Mouse (Mus musculus) heart, embryonic 10.5 days (tissue): ENCODE measurements around the gene Gm4792. TPM values are rescaled to one million over a fixed set of nuclear protein-coding genes. Genes with fewer than 3 reads are reported as not detected.

Experiments
- DNase-seq: peaks from one replicate; pipeline ENCODE4 v3.0.0-alpha.2; 2017; ENCODE audit warnings: low spot score
- H3K27ac ChIP-seq: fragments of 300-500 bp; sonication (generic); 2 replicates; pipeline ENCODE4 v1.5.1; 2016; ENCODE audit warnings: mild to moderate bottlenecking
- H3K27me3 ChIP-seq: fragments of 300-500 bp; sonication (generic); 2 replicates; pipeline ENCODE4 v1.6.1; 2016; ENCODE audit warnings: mild to moderate bottlenecking; ENCODE audit not compliant: poor library complexity, insufficient read depth, severe bottlenecking
- H3K36me3 ChIP-seq: fragments of 300-500 bp; sonication (generic); 2 replicates; pipeline ENCODE4 v1.6.1; 2016; ENCODE audit warnings: mild to moderate bottlenecking, moderate library complexity
- H3K4me1 ChIP-seq: fragments of 300-500 bp; sonication (generic); 2 replicates; pipeline ENCODE4 v1.6.1; 2016; ENCODE audit warnings: mild to moderate bottlenecking
- H3K4me3 ChIP-seq: fragments of 300-500 bp; sonication (generic); 2 replicates; pipeline ENCODE4 v1.5.1; 2016; ENCODE audit warnings: mild to moderate bottlenecking, moderate library complexity
- H3K9me3 ChIP-seq: fragments of 300-500 bp; sonication (generic); 2 replicates; pipeline ENCODE4 v1.6.1; 2016; ENCODE audit warnings: mild to moderate bottlenecking, moderate library complexity
- WGBS: fragments of 180-500 bp; shearing (Covaris S2); methylation state at CpG from one replicate; pipeline ENCODE4 v1.1.7; 2016; 5-methylcytosine and 5-hydroxymethylcytosine counted together
- polyA plus RNA-seq: library from polyadenylated mRNA; unstranded; fragments of >200 nt; fragmentation: Nextera tagmentation; extraction: Ambion mirVana; gene quantifications from 2 replicates; pipeline ENCODE4 v1.2.1, GENCODE M21; 2016

The Gm4792 gene
- polyA plus RNA-seq, 1 experiment from 2014 or later, result not detected

DNA sequence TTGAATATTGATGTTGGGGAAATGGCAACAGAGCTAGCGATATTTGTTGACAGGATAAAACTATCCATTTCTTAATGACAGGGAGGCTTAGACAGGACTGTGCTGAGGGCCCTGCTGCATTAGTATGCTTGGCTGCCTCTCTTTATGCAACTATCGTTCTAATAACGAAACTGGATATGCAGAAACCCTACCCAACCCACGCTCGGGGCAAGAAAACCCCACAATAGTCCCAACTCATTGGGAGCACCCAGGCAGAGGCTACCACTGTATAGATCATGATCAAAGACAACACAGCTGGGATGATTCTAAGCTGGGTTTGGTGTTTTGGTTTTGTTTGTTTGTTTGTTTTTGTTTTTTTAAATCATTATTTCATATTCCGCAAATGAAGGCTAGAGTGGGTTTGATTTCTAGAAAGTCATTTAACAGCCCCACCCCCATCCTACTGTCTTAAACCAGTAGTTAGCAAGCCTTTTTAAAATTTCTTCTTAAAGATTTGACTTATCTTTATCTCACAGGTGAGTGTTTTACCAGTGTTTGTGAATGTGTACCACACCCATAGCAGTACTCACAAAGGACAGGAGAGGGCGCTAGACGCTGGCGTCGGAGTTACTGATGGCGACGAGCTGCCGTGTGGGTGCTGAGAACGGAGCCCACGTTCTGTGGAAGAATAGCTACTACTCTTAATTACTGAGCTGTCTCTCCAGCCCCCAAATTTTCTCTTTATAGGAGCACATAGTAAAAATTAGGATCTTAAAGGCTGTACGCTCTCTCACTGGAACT is 34.0 kb upstream of the Gm4792 start:
- no peak for DNase-seq
- no peak overlapping the region for H3K4me3 ChIP-seq
- H3K27me3 ChIP-seq, result no peaks in the 10 kb centered on the region
- H3K36me3 ChIP-seq, result no peaks in the 10 kb centered on the region
- H3K27ac ChIP-seq, result no peak overlapping the region
- WGBS, result 84% methylated on average over 16 of the region's 16 CpGs
- H3K4me1 ChIP-seq, result peaks cover 27% of the 10 kb centered on the region
- no peaks in the 10 kb centered on the region for H3K9me3 ChIP-seq

- H3K27ac ChIP-seq, result peak overlapping the region; percentile 69
- WGBS, result 20% methylated on average over 5 of the region's 5 CpGs
These were observed 31.5 kb upstream of the Gm4792 start for GRCm38 (mm10) chr10:94329962-94330361.

DNA sequence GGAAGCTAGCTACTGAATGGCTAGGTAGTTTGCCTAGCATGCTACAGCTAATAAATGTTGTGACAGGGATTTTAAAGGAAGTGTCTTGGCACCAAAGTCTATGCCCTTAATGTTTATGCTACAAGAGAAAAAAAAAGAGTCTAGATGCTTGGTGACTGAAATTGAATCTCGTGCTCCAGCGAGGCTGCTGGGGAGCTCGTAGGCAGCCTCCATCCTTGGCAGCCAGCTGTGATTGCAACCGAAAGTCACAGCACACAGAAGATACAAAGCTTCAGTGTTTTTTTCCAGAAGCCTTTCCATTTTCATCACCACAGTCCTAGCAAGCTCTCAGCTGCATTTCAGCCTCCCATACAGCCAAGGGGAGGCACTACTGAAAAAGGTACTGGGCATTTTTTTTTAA is 20.1 kb upstream of the Gm4792 start:
- H3K4me3 ChIP-seq, result no peak overlapping the region
- H3K9me3 ChIP-seq, result no peaks in the 10 kb centered on the region
- DNase-seq, result no peak
- WGBS, result 58% methylated on average over 4 of the region's 4 CpGs
- H3K4me1 ChIP-seq, result no peaks in the 10 kb centered on the region
- no peaks in the 10 kb centered on the region for H3K36me3 ChIP-seq
- no peak overlapping the region for H3K27ac ChIP-seq
- peaks cover 1% of the 10 kb centered on the region for H3K27me3 ChIP-seq

More at GRCm38 (mm10) chr10:94329962-94330361, 31.5 kb upstream of the Gm4792 start:
- peak; percentile 83 for DNase-seq
- 0 out of 2 replicates have a peak, but pooled peaks cover under 1% of the 10 kb centered on the region for H3K9me3 ChIP-seq
- H3K27me3 ChIP-seq, result no peaks in the 10 kb centered on the region
- no peaks in the 10 kb centered on the region for H3K36me3 ChIP-seq
- peaks cover 22% of the 10 kb centered on the region for H3K4me1 ChIP-seq
- H3K4me3 ChIP-seq, result no peak overlapping the region

GRCm38 (mm10) chr10:94313146-94313545 is 14.6 kb upstream of the Gm4792 start:
- Histone ChIP-seq H3K36me3 (no peaks in the 10 kb centered on the region), H3K4me1 (peaks cover 14% of the 10 kb centered on the region), H3K4me3 (no peak overlapping the region), H3K9me3 (no peaks in the 10 kb centered on the region), H3K27ac (no peak overlapping the region), H3K27me3 (peaks cover 23% of the 10 kb centered on the region)
- no peak for DNase-seq
- WGBS, result 75% methylated on average over 4 of the region's 4 CpGs

DNA sequence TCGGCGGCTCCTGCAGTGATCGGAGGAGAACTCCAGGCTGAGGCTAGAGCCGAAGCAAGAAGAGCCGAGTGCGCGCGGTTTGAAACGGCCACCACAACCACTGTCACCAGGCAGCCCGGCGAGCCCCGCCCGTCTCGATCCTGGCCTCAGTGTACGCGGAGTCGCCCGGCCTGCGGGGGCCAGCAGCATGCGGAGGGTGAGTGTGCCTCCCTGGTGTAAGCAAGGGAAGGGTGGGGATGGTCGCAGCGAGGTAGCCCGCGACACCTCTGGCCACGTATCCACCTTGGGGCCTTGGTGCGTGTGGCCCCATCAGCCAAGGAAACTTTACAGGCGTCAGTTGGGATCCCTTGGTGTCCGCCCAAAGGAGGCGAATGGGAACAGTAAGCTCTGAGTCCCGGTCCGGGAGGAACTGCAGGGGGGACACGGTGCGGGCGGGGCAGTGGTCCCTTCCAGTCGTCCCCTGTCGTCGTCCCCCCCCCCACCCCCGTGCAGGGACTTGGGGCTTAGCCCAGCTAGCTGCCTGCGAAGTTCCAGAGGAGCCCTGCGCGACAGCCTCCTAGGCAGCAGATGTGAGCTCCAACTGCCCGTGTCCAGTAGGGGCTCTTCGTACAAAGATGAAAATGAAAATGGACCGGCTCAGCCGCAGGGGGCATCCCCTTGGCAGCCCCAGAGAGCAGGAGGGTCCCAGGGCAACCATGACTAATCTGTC is 13.7 kb upstream of the Gm4792 start:
- Histone ChIP-seq H3K4me1 (peaks cover 14% of the 10 kb centered on the region), H3K4me3 (peak overlapping the region; percentile 71), H3K27ac (peak overlapping the region; percentile 73), H3K27me3 (peaks cover 23% of the 10 kb centered on the region), H3K36me3 (no peaks in the 10 kb centered on the region), H3K9me3 (no peaks in the 10 kb centered on the region)
- 1% methylated on average over 45 of the region's 45 CpGs for WGBS
- peak; percentile 77 for DNase-seq

GRCm38 (mm10) chr10:94311511-94312006 is 13.1 kb upstream of the Gm4792 start, which contains the start of gene Tmcc3:
Gene Tmcc3, plus strand, starts transcription at chr10:94311949.
- Histone ChIP-seq H3K9me3 (no peaks in the 10 kb centered on the region), H3K4me3 (peak within 1 kb of the TSS; percentile 71), H3K27me3 (peaks cover 23% of the 10 kb centered on the region), H3K4me1 (peaks cover 14% of the 10 kb centered on the region), H3K36me3 (no peaks in the 10 kb centered on the region), H3K27ac (peak within 1 kb of the TSS; percentile 73)
- WGBS, result 3% methylated on average over 19 of the region's 19 CpGs
- DNase-seq, result no peak

DNA sequence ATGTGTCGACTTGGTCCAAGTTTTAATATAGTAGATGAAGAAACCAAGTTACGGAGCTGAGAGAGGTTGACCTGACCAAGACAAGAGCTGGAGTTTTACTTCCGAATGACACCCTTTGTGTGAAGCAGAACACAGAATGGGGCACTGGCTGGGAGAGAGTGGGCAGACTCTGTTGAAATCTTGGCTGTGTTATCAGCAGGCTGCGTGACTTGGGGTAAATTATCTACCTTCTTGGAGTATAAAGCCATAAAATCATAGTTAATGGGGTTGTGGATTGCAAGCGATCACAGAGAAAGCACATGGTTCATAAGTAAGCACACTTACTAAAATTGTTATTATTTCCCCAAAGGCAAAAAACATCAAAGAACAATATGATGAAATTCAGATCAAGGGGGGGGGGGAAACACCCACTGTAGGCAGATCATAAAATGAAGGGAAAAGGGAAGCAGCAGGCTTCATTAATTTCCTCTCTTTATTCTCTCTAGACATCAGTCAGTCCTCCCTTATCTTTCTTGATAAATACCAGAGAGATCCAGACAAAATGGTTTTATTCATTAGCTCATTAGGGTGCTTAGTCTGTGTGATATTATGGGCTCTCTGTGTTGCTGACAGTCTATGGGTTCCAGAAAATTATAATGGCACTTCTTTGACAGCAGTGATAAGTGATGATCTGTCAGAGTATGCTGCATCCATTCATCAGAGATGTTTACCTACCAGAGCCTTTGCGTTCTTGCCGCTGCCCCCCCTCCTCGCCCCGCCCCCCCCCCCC is 12.2 kb upstream of the Gm4792 start:
- Histone ChIP-seq H3K4me3 (no peak overlapping the region), H3K27ac (no peak overlapping the region), H3K36me3 (no peaks in the 10 kb centered on the region), H3K9me3 (no peaks in the 10 kb centered on the region), H3K27me3 (peaks cover 23% of the 10 kb centered on the region), H3K4me1 (peaks cover 14% of the 10 kb centered on the region)
- 51% methylated on average over 9 of the region's 9 CpGs for WGBS
- DNase-seq, result no peak

DNA sequence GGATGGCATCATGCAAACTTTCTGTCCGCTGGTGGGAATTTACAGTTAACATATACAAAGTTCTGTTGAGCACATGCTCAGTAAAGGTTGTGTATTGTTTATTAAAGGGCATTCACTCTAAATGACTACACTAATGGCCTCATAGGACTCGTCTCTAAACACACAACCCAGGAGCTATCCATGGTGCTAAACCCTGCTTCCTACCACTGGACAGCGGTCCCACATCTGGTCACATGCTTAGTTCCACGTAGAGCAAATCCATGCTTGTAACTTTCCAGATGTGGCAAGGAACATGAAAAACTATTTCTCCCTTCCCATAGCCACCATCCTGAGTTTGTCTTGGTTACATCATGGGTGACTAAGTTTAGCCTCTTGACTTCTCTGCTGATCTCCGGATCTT is 7.0 kb upstream of the Gm4792 start:
- Histone ChIP-seq H3K4me1 (no peaks in the 10 kb centered on the region), H3K27ac (no peak overlapping the region), H3K9me3 (no peaks in the 10 kb centered on the region), H3K4me3 (no peak overlapping the region), H3K27me3 (peaks cover 5% of the 10 kb centered on the region; the same call in 1 of the 2 replicates), H3K36me3 (no peaks in the 10 kb centered on the region)
- no peak for DNase-seq
- 57% methylated on average over 5 of the region's 5 CpGs for WGBS

DNA sequence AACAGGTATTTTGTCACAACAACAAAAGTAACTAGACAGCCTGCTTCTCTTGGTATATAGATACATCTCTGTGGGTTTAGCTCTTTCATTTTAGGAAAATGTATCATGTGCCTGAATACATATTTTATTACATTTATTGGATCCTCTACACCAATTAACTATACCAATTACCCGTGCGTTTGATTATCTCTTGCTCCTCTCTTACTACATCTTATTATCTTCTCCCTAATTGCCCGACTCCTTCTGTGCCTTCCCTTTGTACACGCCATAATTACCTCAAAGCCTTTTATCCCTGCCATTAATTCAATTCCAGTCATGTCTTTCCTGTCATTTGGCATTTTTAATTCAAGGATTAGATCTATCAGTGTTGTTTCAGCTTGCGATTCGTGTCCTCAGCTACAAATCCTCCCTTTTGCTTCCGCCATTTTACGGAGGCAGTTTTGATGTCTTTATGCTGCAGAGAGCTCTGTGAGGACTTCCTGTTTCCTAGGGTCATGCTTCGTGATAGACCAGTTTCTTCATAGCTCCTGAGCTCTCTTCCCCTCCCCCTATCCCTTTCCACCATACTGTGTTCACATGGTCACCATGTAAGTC is 5.7 kb upstream of the Gm4792 start:
- no peaks in the 10 kb centered on the region for H3K27me3 ChIP-seq
- no peaks in the 10 kb centered on the region for H3K4me1 ChIP-seq
- no peaks in the 10 kb centered on the region for H3K36me3 ChIP-seq
- H3K9me3 ChIP-seq, result no peaks in the 10 kb centered on the region
- DNase-seq, result no peak
- H3K4me3 ChIP-seq, result no peak overlapping the region
- no peak overlapping the region for H3K27ac ChIP-seq
- WGBS, result 82% methylated on average over 9 of the region's 9 CpGs

GRCm38 (mm10) chr10:94299301-94299700 is 798 bp upstream of the Gm4792 start:
- WGBS, result 90% methylated on average over 2 of the region's 2 CpGs

DNA sequence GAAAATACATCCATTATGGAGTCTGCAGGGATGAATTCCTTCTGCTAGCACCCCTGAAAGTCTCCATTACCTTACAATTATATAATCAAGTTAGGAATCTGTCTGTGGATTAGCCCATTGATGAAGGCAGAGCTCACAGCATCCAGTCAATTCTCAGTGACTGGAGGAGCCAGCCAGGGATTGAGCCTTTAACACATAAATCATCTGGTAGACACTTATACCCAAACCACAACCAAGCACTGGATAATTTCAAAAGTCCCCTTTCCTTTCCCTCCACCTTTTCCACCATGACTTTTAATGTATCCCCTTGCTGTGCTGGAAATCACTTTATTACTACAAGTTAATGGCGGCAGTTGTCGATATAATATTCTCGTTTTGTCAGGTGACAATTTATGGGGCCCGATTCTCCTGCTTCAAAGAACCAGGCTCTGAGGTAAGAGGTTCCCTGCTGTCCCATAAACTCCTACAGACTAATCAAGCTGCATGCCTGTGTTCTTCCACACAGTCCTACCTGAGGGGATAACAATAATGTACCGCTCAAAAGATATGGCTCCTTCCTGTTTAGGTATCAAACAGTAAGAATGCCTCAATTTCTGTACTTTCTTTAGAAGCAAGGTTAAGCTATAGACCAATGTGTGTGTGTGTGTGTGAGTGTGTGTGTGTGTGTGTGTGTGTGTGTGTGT is 2.4 kb downstream of the Gm4792 start:
- Histone ChIP-seq H3K4me3 (no peak overlapping the region), H3K36me3 (no peaks in the 10 kb centered on the region), H3K27me3 (no peaks in the 10 kb centered on the region), H3K27ac (no peak overlapping the region), H3K4me1 (no peaks in the 10 kb centered on the region), H3K9me3 (no peaks in the 10 kb centered on the region)
- 91% methylated on average over 5 of the region's 5 CpGs for WGBS
- no peak for DNase-seq

More at GRCm38 (mm10) chr10:94299301-94299700, 798 bp upstream of the Gm4792 start:
- no peaks in the 10 kb centered on the region for H3K27me3 ChIP-seq
- H3K4me3 ChIP-seq, result no peak overlapping the region
- no peaks in the 10 kb centered on the region for H3K4me1 ChIP-seq
- no peak overlapping the region for H3K27ac ChIP-seq
- DNase-seq, result no peak
- H3K36me3 ChIP-seq, result no peaks in the 10 kb centered on the region
- H3K9me3 ChIP-seq, result no peaks in the 10 kb centered on the region
